Comparison of ENCODE assay signal across 10 mouse cellular contexts in the genomic region with DNA sequence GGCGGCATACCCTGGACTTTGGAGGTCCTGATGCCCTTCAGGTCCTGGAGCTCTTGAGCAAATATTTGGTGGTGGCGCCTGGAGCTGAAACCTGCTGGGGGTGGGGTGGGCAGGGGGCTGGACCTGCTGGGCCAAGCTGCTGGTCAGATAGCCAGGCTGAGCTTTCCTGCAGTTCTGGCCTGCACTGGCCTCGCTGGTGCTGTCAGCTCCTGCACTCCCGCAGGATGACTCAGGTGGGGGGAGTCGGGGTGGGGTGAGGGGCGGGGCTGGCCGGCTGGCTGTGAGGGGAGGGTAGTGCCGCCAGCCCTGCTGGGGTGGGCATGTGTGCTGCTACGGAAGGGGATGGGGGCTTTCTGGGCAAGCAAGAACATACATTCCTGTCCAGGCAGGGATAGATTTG. TPM values are rescaled to one million over a fixed set of nuclear protein-coding genes. Genes with fewer than 3 reads are reported as not detected.
DNase-seq lines count a peak whose midpoint lies in the region; ATAC-seq and TF ChIP-seq lines count a peak whose summit lies in the region.
"Had no signal": no experiment of that assay in that cellular context is flagged by ENCODE, and none has a peak within 500 bp of the region (broad histone marks: within the 10 kb centered on the region; RNA-seq: fewer than 3 reads in every experiment).

No protein-coding gene starts in this region.

- no peak for TF ChIP-seq CTCF in hindbrain, postnatal 0 days (IDR thresholded peaks at IDR 0.05; ENCODE audit: low read depth)

- peaks cover 31 to 43% of the 10 kb centered on the region in 2 experiments for H3K4me1 ChIP-seq in heart, embryonic 14.5 days (ENCODE audit: control insufficient read depth in 2 of 2, insufficient read depth in 2 of 2, low read length in 2 of 2)
- peaks cover 5% of the 10 kb centered on the region; the same call in 1 of the 2 replicates for H3K4me1 ChIP-seq in hindbrain, postnatal 0 days (ENCODE audit: insufficient read depth, low read length)
- H3K4me1 ChIP-seq in midbrain, embryonic 12.5 days = peaks cover 44% of the 10 kb centered on the region

- ATAC-seq in heart, embryonic 14.5 days (ENCODE audit: insufficient number of reproducible peaks, insufficient read depth, low FRiP score, low read depth) = no peak
- ATAC-seq in hindbrain, postnatal 0 days = no peak
- ATAC-seq in midbrain, embryonic 12.5 days (ENCODE audit: low FRiP score, low read depth) = no peak
- ATAC-seq: Patski had no signal

- no peak overlapping the region for H3K4me3 ChIP-seq in heart, embryonic 14.5 days (ENCODE audit: control insufficient read depth in 1 of 2, insufficient read depth in 1 of 2, low read depth in 1 of 2, low read length in 2 of 2)
- H3K4me3 ChIP-seq in hindbrain, postnatal 0 days (ENCODE audit: low read length) = no peak overlapping the region
- H3K4me3 ChIP-seq in midbrain, embryonic 12.5 days = no peak overlapping the region

- H3K4me2 ChIP-seq in heart, embryonic 14.5 days (ENCODE audit: low read length) = no peak overlapping the region
- peak overlapping the region; percentile 31 for H3K4me2 ChIP-seq in hindbrain, postnatal 0 days (ENCODE audit: low read depth, low read length)
- H3K4me2 ChIP-seq in midbrain, embryonic 12.5 days (replicated peaks) = peak overlapping the region; percentile 85; the same call in 1 of the 2 replicates

- H3K36me3 ChIP-seq in heart, embryonic 14.5 days (ENCODE audit: control insufficient read depth, insufficient read depth, low read length) = peaks cover 45% of the 10 kb centered on the region
- H3K36me3 ChIP-seq in hindbrain, postnatal 0 days (ENCODE audit: insufficient read depth, low read length) = peaks cover 26% of the 10 kb centered on the region; the same call in 1 of the 2 replicates
- H3K36me3 ChIP-seq in midbrain, embryonic 12.5 days = peaks cover 46% of the 10 kb centered on the region

- H3K9me3 ChIP-seq in heart, embryonic 14.5 days (ENCODE audit: control insufficient read depth, low read length) = no peaks in the 10 kb centered on the region
- H3K9me3 ChIP-seq in hindbrain, postnatal 0 days (ENCODE audit: low read length) = no peaks in the 10 kb centered on the region
- no peaks in the 10 kb centered on the region for H3K9me3 ChIP-seq in midbrain, embryonic 12.5 days

- peak overlapping the region; percentile 25; the same call in 1 of the 2 replicates for H3K9ac ChIP-seq in heart, embryonic 14.5 days (ENCODE audit: low read length)
- H3K9ac ChIP-seq in hindbrain, postnatal 0 days (replicated peaks; ENCODE audit: low read length) = no peak overlapping the region
- 0 out of 2 replicates have a peak overlapping the region, but pooled peaks have one; percentile 4 for H3K9ac ChIP-seq in midbrain, embryonic 12.5 days (replicated peaks)

- H3K27ac ChIP-seq in heart, embryonic 14.5 days (replicated peaks in 1 of 2; ENCODE audit: control insufficient read depth in 1 of 2, insufficient read depth in 1 of 2, low read depth in 2 of 2, low read length in 2 of 2) = no peak overlapping the region
- no peak overlapping the region for H3K27ac ChIP-seq in hindbrain, postnatal 0 days
- peak overlapping the region; percentile 26; the same call in 1 of the 2 replicates for H3K27ac ChIP-seq in midbrain, embryonic 12.5 days (replicated peaks)

- DNase-seq in heart, adult 11 months = no peak
- DNase-seq in NIH3T3 (ENCODE audit: low read depth) = peak; percentile 75
- DNase-seq in hindbrain, postnatal 0 days (ENCODE audit: low spot score) = no peak
- no peak for DNase-seq in cerebellum, adult 8-10 months
- no peak for DNase-seq in right cerebral cortex, postnatal 14 days
- DNase-seq in spleen, postnatal 14 days (ENCODE audit: low spot score in 2 of 2) = no peak

- WGBS in heart, embryonic 14.5 days = 27% methylated on average over 9 of the region's 9 CpGs
- 22% methylated on average over 9 of the region's 9 CpGs for WGBS in hindbrain, postnatal 0 days
- WGBS in midbrain, embryonic 12.5 days = 15% methylated on average over 8 of the region's 9 CpGs

- H3K27me3 ChIP-seq in heart, embryonic 14.5 days (ENCODE audit: control insufficient read depth, insufficient read depth, low read length) = no peaks in the 10 kb centered on the region
- H3K27me3 ChIP-seq in hindbrain, postnatal 0 days (ENCODE audit: insufficient read depth, low read length) = no peaks in the 10 kb centered on the region
- peaks cover 22% of the 10 kb centered on the region for H3K27me3 ChIP-seq in midbrain, embryonic 12.5 days
- H3K27me3 ChIP-seq: Patski had no signal

RNA-seq across cellular contexts. Expression of a gene that starts 5.0 kb away (rescaled TPM):
- 18.7 and 20.4 TPM in 2 replicates for polyA plus RNA-seq in heart, embryonic 14.5 days (2014; fragmentation: Nextera tagmentation; extraction: Ambion mirVana)
- total RNA-seq in hindbrain, postnatal 0 days (2014; rRNA removed) = 41.5 and 44.4 TPM in 2 replicates
- 17.1 and 17.8 TPM in 2 replicates for polyA plus RNA-seq in hindbrain, postnatal 0 days (2015; fragmentation: Nextera tagmentation; extraction: Ambion mirVana)
- 32.7 and 35.7 TPM in 2 replicates for polyA plus RNA-seq in midbrain, embryonic 12.5 days (2016; fragmentation: Nextera tagmentation; extraction: Ambion mirVana)

RNA-seq across cellular contexts. Expression of a gene that starts 5.3 kb away (rescaled TPM):
- polyA plus RNA-seq in heart, embryonic 14.5 days (2014; fragmentation: Nextera tagmentation; extraction: Ambion mirVana) = 28.6 and 31.0 TPM in 2 replicates
- total RNA-seq in hindbrain, postnatal 0 days (2014; rRNA removed) = 81.0 and 87.7 TPM in 2 replicates
- polyA plus RNA-seq in hindbrain, postnatal 0 days (2015; fragmentation: Nextera tagmentation; extraction: Ambion mirVana) = 151 and 158 TPM in 2 replicates
- 64.1 and 76.9 TPM in 2 replicates for polyA plus RNA-seq in midbrain, embryonic 12.5 days (2016; fragmentation: Nextera tagmentation; extraction: Ambion mirVana)

RNA-seq across cellular contexts. Expression of a gene that starts 15.4 kb away (rescaled TPM):
- 0.12 TPM in 1 of 2 replicates, not detected in the other for polyA plus RNA-seq in heart, embryonic 14.5 days (2014; fragmentation: Nextera tagmentation; extraction: Ambion mirVana)
- total RNA-seq in hindbrain, postnatal 0 days (2014; rRNA removed) = 0.37 and 1.9 TPM in 2 replicates
- polyA plus RNA-seq in hindbrain, postnatal 0 days (2015; fragmentation: Nextera tagmentation; extraction: Ambion mirVana) = 0.58 and 1.3 TPM in 2 replicates
- polyA plus RNA-seq in midbrain, embryonic 12.5 days (2016; fragmentation: Nextera tagmentation; extraction: Ambion mirVana) = 0.17 and 0.27 TPM in 2 replicates
- total RNA-seq: megakaryocyte, adult 5-6 weeks had no signal

RNA-seq across cellular contexts. Expression of a gene that starts 16.5 kb away (rescaled TPM):
- 157 and 181 TPM in 2 replicates for polyA plus RNA-seq in heart, embryonic 14.5 days (2014; fragmentation: Nextera tagmentation; extraction: Ambion mirVana)
- 200 and 203 TPM in 2 replicates for total RNA-seq in hindbrain, postnatal 0 days (2014; rRNA removed)
- 99.2 and 101 TPM in 2 replicates for polyA plus RNA-seq in hindbrain, postnatal 0 days (2015; fragmentation: Nextera tagmentation; extraction: Ambion mirVana)
- polyA plus RNA-seq in midbrain, embryonic 12.5 days (2016; fragmentation: Nextera tagmentation; extraction: Ambion mirVana) = 102 and 116 TPM in 2 replicates

RNA-seq across cellular contexts. Expression of a gene that starts 19.1 kb away (rescaled TPM):
- polyA plus RNA-seq in heart, embryonic 14.5 days (2014; fragmentation: Nextera tagmentation; extraction: Ambion mirVana) = 18.3 and 20.5 TPM in 2 replicates
- total RNA-seq in hindbrain, postnatal 0 days (2014; rRNA removed) = 74.6 and 78.4 TPM in 2 replicates
- polyA plus RNA-seq in hindbrain, postnatal 0 days (2015; fragmentation: Nextera tagmentation; extraction: Ambion mirVana) = 50.0 and 51.2 TPM in 2 replicates
- 31.8 and 35.4 TPM in 2 replicates for polyA plus RNA-seq in midbrain, embryonic 12.5 days (2016; fragmentation: Nextera tagmentation; extraction: Ambion mirVana)
